Mouse (Mus musculus): ENCODE measurements around the gene Kif1a. TPM values are rescaled to one million over a fixed set of nuclear protein-coding genes. Genes with fewer than 3 reads are reported as not detected.
"Not testable (repeated sequence)": the region's sequence is repeated elsewhere in the genome, so short reads cannot be mapped to it uniquely, and the experiment has no call there.

The Kif1a gene
- polyA plus RNA-seq, 1 experiment, result 29.3 TPM

- Histone ChIP-seq H3K27ac (ENCODE audit: insufficient read depth, low read length) (no peak overlapping the region), H3K4me1 (ENCODE audit: control insufficient read depth, insufficient read depth, low read length) (no peaks in the 10 kb centered on the region), H3K4me3 (ENCODE audit: insufficient read depth, low read length) (no peak overlapping the region)
- TF ChIP-seq POLR2A (IDR thresholded peaks at IDR 0.05; ENCODE audit: low read depth, low read length) (no peak), CTCF (IDR thresholded peaks at IDR 0.05; ENCODE audit: borderline replicate concordance, insufficient read depth, low read length) (no peak)
Observed at GRCm38 (mm10) chr1:92981056-92981845, 120.5 kb downstream of the Kif1a start.

GRCm38 (mm10) chr1:92979073-92979602 lies 122.6 kb downstream of the Kif1a start:
- no peak overlapping the region for H3K4me3 ChIP-seq (ENCODE audit: insufficient read depth, low read length)
- no peaks in the 10 kb centered on the region for H3K4me1 ChIP-seq (ENCODE audit: control insufficient read depth, insufficient read depth, low read length)
- TF ChIP-seq CTCF (IDR thresholded peaks at IDR 0.05; ENCODE audit: borderline replicate concordance, insufficient read depth, low read length) (no peak), POLR2A (IDR thresholded peaks at IDR 0.05; ENCODE audit: low read depth, low read length) (no peak)
- no peak overlapping the region for H3K27ac ChIP-seq (ENCODE audit: insufficient read depth, low read length)

GRCm38 (mm10) chr1:92978645-92979044 lies 123.1 kb downstream of the Kif1a start:
- Histone ChIP-seq H3K27ac (ENCODE audit: insufficient read depth, low read length) (no peak overlapping the region), H3K4me3 (ENCODE audit: insufficient read depth, low read length) (no peak overlapping the region), H3K4me1 (ENCODE audit: control insufficient read depth, insufficient read depth, low read length) (no peaks in the 10 kb centered on the region)
- TF ChIP-seq CTCF (IDR thresholded peaks at IDR 0.05; ENCODE audit: borderline replicate concordance, insufficient read depth, low read length) (no peak), POLR2A (IDR thresholded peaks at IDR 0.05; ENCODE audit: low read depth, low read length) (no peak)

- H3K4me3 ChIP-seq (ENCODE audit: insufficient read depth, low read length), result no peak overlapping the region
- TF ChIP-seq POLR2A (IDR thresholded peaks at IDR 0.05; ENCODE audit: low read depth, low read length) (no peak), CTCF (IDR thresholded peaks at IDR 0.05; ENCODE audit: borderline replicate concordance, insufficient read depth, low read length) (no peak)
- H3K27ac ChIP-seq (ENCODE audit: insufficient read depth, low read length), result no peak overlapping the region
- no peaks in the 10 kb centered on the region for H3K4me1 ChIP-seq (ENCODE audit: control insufficient read depth, insufficient read depth, low read length)
Observed at GRCm38 (mm10) chr1:92976141-92976566, 125.6 kb downstream of the Kif1a start.

GRCm38 (mm10) chr1:92972854-92973253 lies 128.9 kb downstream of the Kif1a start:
- Histone ChIP-seq H3K27ac (ENCODE audit: insufficient read depth, low read length) (no peak overlapping the region), H3K4me1 (ENCODE audit: control insufficient read depth, insufficient read depth, low read length) (no peaks in the 10 kb centered on the region), H3K4me3 (ENCODE audit: insufficient read depth, low read length) (no peak overlapping the region)
- TF ChIP-seq CTCF (IDR thresholded peaks at IDR 0.05; ENCODE audit: borderline replicate concordance, insufficient read depth, low read length) (no peak), POLR2A (IDR thresholded peaks at IDR 0.05; ENCODE audit: low read depth, low read length) (no peak)

GRCm38 (mm10) chr1:92971879-92972795 lies 129.6 kb downstream of the Kif1a start:
- Histone ChIP-seq H3K4me3 (ENCODE audit: insufficient read depth, low read length) (no peak overlapping the region), H3K27ac (ENCODE audit: insufficient read depth, low read length) (no peak overlapping the region), H3K4me1 (ENCODE audit: control insufficient read depth, insufficient read depth, low read length) (no peaks in the 10 kb centered on the region)
- TF ChIP-seq POLR2A (IDR thresholded peaks at IDR 0.05; ENCODE audit: low read depth, low read length) (no peak), CTCF (IDR thresholded peaks at IDR 0.05; ENCODE audit: borderline replicate concordance, insufficient read depth, low read length) (no peak)

GRCm38 (mm10) chr1:92970791-92971190 lies 131.0 kb downstream of the Kif1a start:
- H3K4me1 ChIP-seq (ENCODE audit: control insufficient read depth, insufficient read depth, low read length); H3K4me3 ChIP-seq (ENCODE audit: insufficient read depth, low read length); H3K27ac ChIP-seq (ENCODE audit: insufficient read depth, low read length): not testable (repeated sequence)

Other genes starting within 250 kb of the Kif1a start
- gene Ankmy1, start 199.0 kb downstream of the Kif1a start, polyA plus RNA-seq (2011; ENCODE audit: insufficient read length, low read depth, missing spikeins), result 0.25 and 0.45 TPM in 2 replicates
- 3.0 and 3.3 TPM in 2 replicates for gene Dusp28, start 195.0 kb downstream of the Kif1a start, polyA plus RNA-seq (2011; ENCODE audit: insufficient read length, low read depth, missing spikeins)
- 30.9 and 33.3 TPM in 2 replicates for gene Rnpepl1, start 191.2 kb downstream of the Kif1a start, polyA plus RNA-seq (2011; ENCODE audit: insufficient read length, low read depth, missing spikeins)
- gene Capn10, start 167.6 kb downstream of the Kif1a start, polyA plus RNA-seq (2011; ENCODE audit: insufficient read length, low read depth, missing spikeins), result 9.4 and 11.1 TPM in 2 replicates
- gene Gpr35, start 151.1 kb downstream of the Kif1a start, polyA plus RNA-seq (2011; ENCODE audit: insufficient read length, low read depth, missing spikeins), result 0.21 and 0.58 TPM in 2 replicates
- not detected in 2 replicates for gene Aqp12, start 95.6 kb downstream of the Kif1a start, polyA plus RNA-seq (2011; ENCODE audit: insufficient read length, low read depth, missing spikeins)
- gene Agxt, start 33.3 kb upstream of the Kif1a start, polyA plus RNA-seq (2011; ENCODE audit: insufficient read length, low read depth, missing spikeins), result not detected in 2 replicates
- not detected in 2 replicates for gene 2310007B03Rik, start 59.0 kb upstream of the Kif1a start, polyA plus RNA-seq (2011; ENCODE audit: insufficient read length, low read depth, missing spikeins)
- gene Crocc2, start 66.8 kb upstream of the Kif1a start, polyA plus RNA-seq (2011; ENCODE audit: insufficient read length, low read depth, missing spikeins), result 0.20 and 0.32 TPM in 2 replicates
- 21.8 and 35.2 TPM in 2 replicates for gene Sned1, start 133.9 kb upstream of the Kif1a start, polyA plus RNA-seq (2011; ENCODE audit: insufficient read length, low read depth, missing spikeins)
- gene Mterf4, start 204.0 kb upstream of the Kif1a start, polyA plus RNA-seq (2011; ENCODE audit: insufficient read length, low read depth, missing spikeins), result 15.9 and 18.0 TPM in 2 replicates
- gene Ppp1r7, start 240.9 kb upstream of the Kif1a start, polyA plus RNA-seq (2011; ENCODE audit: insufficient read length, low read depth, missing spikeins), result 46.8 and 49.1 TPM in 2 replicates
- gene Pask, start 241.5 kb upstream of the Kif1a start, polyA plus RNA-seq (2011; ENCODE audit: insufficient read length, low read depth, missing spikeins), result 7.4 and 11.2 TPM in 2 replicates

Measured in embryonic fibroblast, embryonic 13.5 days (primary cell).